In the genomic region with DNA sequence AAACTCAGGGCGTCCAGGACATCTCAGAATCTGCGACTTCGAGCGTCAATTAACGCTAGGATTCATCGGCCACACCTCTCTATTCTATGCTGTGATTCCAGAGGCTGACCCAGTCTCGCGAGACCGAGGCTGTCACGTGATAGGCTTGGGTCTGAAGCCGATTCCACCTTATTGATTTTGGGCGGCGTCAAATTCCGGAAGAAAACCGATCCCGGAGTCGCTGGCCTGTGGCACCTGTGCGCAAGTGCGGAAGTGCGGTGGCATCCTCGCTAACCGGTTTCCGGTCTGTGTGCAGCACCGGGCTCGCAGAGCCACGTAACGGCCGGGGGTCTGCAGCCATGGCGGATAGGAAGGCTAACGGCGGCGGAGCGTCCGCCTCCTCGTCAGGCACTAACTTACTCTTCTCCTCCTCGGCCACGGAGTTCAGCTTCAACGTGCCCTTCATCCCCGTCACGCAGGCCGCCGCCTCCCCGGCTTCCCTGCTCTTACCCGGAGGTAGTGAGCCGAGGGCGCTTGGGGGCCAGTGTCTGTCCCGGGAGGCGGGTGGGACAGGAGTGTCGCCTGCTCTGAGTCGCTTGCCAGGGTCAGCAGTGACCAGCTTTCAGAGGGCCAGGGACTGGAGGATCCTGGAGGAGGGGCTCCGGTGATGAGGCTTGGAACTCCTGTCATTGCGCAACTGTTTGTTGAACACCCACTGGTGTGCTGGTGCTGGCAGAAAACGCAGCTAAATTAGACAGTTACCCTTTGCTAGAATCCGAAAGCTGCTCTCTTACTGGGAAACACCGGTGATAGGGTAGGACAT, we compare ENCODE assay signal across 8 mouse cellular contexts. TPM values are rescaled to one million over a fixed set of nuclear protein-coding genes. Genes with fewer than 3 reads are reported as not detected.
DNase-seq lines count a peak whose midpoint lies in the region; ATAC-seq and TF ChIP-seq lines count a peak whose summit lies in the region.

A gene (plus strand): TSS at position 260 of the 802 bp plus-strand sequence.

- peak within 1 kb of the TSS; percentile 75 for H3K27ac ChIP-seq in heart, embryonic 12.5 days (ENCODE audit: poor library complexity, severe bottlenecking)
- peak within 1 kb of the TSS; percentile 79 for H3K27ac ChIP-seq in kidney, postnatal 0 days
- peak within 1 kb of the TSS; percentile 87 for H3K27ac ChIP-seq in liver, embryonic 11.5 days (ENCODE audit: low read depth, low read length)
- H3K27ac ChIP-seq in stomach, embryonic 14.5 days (ENCODE audit: low read length): no peak within 1 kb of the TSS

- TF ChIP-seq CTCF in kidney, postnatal 0 days (IDR thresholded peaks at IDR 0.05; ENCODE audit: low read depth): no peak

- DNase-seq in CD4-positive helper T cell, adult 2 months (ENCODE audit: low read depth, low spot score): peak; percentile 98
- peak; percentile 98 for DNase-seq in brain, embryonic 18.5 days (ENCODE audit: low read depth, low spot score)
- peak; percentile 99 for DNase-seq in kidney, postnatal 0 days (ENCODE audit: low spot score)
- peak; percentile 92 for DNase-seq in liver, embryonic 11.5 days (ENCODE audit: low spot score)
- DNase-seq in naive thymus-derived CD4-positive, alpha-beta T cell, adult 2 months (ENCODE audit: low read depth): peak; percentile 99

- peak within 1 kb of the TSS; percentile 87 for H3K9ac ChIP-seq in heart, embryonic 12.5 days
- peak within 1 kb of the TSS; percentile 97 for H3K9ac ChIP-seq in kidney, postnatal 0 days (ENCODE audit: low read depth, low read length)
- H3K9ac ChIP-seq in liver, embryonic 11.5 days (ENCODE audit: low read depth, low read length): peak within 1 kb of the TSS; percentile 94
- H3K9ac ChIP-seq in stomach, embryonic 14.5 days (replicated peaks; ENCODE audit: low read depth, low read length): peak within 1 kb of the TSS; percentile 88

- under 1% methylated on average over 55 of the region's 55 CpGs for WGBS in heart, embryonic 12.5 days
- WGBS in kidney, postnatal 0 days: under 1% methylated on average over 55 of the region's 55 CpGs
- WGBS in liver, embryonic 11.5 days: under 1% methylated on average over 55 of the region's 55 CpGs
- under 1% methylated on average over 55 of the region's 55 CpGs for WGBS in stomach, embryonic 14.5 days

- ATAC-seq in erythroid progenitor cell, adult 5-6 weeks (replicated peaks; ENCODE audit: low FRiP score, poor library complexity, severe bottlenecking): peak; percentile 86
- ATAC-seq in heart, embryonic 12.5 days (ENCODE audit: insufficient number of reproducible peaks, low FRiP score): peak; percentile 84
- ATAC-seq in kidney, postnatal 0 days (replicated peaks; ENCODE audit: low FRiP score, low read depth): peak; percentile 88
- peak; percentile 82 for ATAC-seq in liver, embryonic 11.5 days (replicated peaks; ENCODE audit: low FRiP score)
- ATAC-seq in stomach, embryonic 14.5 days (ENCODE audit: insufficient number of reproducible peaks, insufficient read depth, low FRiP score, low read depth): peak; percentile 88

- peaks cover 40% of the 10 kb centered on the region for H3K4me1 ChIP-seq in heart, embryonic 12.5 days (replicated peaks)
- peaks cover 20% of the 10 kb centered on the region for H3K4me1 ChIP-seq in kidney, postnatal 0 days (replicated peaks; ENCODE audit: insufficient read depth, low read length)
- H3K4me1 ChIP-seq in liver, embryonic 11.5 days (replicated peaks; ENCODE audit: control insufficient read depth, insufficient read depth, low read length): peaks cover 41% of the 10 kb centered on the region
- peaks cover 15% of the 10 kb centered on the region for H3K4me1 ChIP-seq in stomach, embryonic 14.5 days (ENCODE audit: control insufficient read depth, insufficient read depth, low read length)

- peak within 1 kb of the TSS; percentile 93 for H3K4me2 ChIP-seq in heart, embryonic 12.5 days
- H3K4me2 ChIP-seq in kidney, postnatal 0 days (ENCODE audit: low read length): peak within 1 kb of the TSS; percentile 72
- peak within 1 kb of the TSS; percentile 80 for H3K4me2 ChIP-seq in liver, embryonic 11.5 days
- H3K4me2 ChIP-seq in stomach, embryonic 14.5 days (replicated peaks; ENCODE audit: low read depth, low read length): peak within 1 kb of the TSS; percentile 61

- H3K4me3 ChIP-seq in heart, embryonic 12.5 days: peak within 1 kb of the TSS; percentile 99
- H3K4me3 ChIP-seq in kidney, postnatal 0 days (replicated peaks; ENCODE audit: low read depth, low read length): peak within 1 kb of the TSS; percentile 97
- peak within 1 kb of the TSS; percentile 90 for H3K4me3 ChIP-seq in liver, embryonic 11.5 days (ENCODE audit: low read depth, low read length)
- peak within 1 kb of the TSS; percentile 82 for H3K4me3 ChIP-seq in stomach, embryonic 14.5 days (ENCODE audit: low read depth, low read length)

- peaks cover 6% of the 10 kb centered on the region for H3K36me3 ChIP-seq in heart, embryonic 12.5 days
- H3K36me3 ChIP-seq in kidney, postnatal 0 days (ENCODE audit: insufficient read depth, low read length): 0 out of 2 replicates have a peak, but pooled peaks cover under 1% of the 10 kb centered on the region
- peaks cover under 1% of the 10 kb centered on the region; the same call in 1 of the 2 replicates for H3K36me3 ChIP-seq in liver, embryonic 11.5 days (ENCODE audit: control insufficient read depth, insufficient read depth, low read length)
- H3K36me3 ChIP-seq in stomach, embryonic 14.5 days (ENCODE audit: control insufficient read depth, insufficient read depth, low read length): peaks cover under 1% of the 10 kb centered on the region; the same call in 1 of the 2 replicates

- 0 out of 2 replicates have a peak, but pooled peaks cover 8% of the 10 kb centered on the region for H3K27me3 ChIP-seq in heart, embryonic 12.5 days (replicated peaks)
- H3K27me3 ChIP-seq in kidney, postnatal 0 days (ENCODE audit: insufficient read depth, low read length): no peaks in the 10 kb centered on the region
- H3K27me3 ChIP-seq in liver, embryonic 11.5 days (replicated peaks; ENCODE audit: control insufficient read depth, insufficient read depth, low read length): no peaks in the 10 kb centered on the region
- H3K27me3 ChIP-seq in stomach, embryonic 14.5 days (ENCODE audit: control insufficient read depth, insufficient read depth, low read length): no peaks in the 10 kb centered on the region

- H3K9me3 ChIP-seq in heart, embryonic 12.5 days (replicated peaks): no peaks in the 10 kb centered on the region
- no peaks in the 10 kb centered on the region for H3K9me3 ChIP-seq in kidney, postnatal 0 days (replicated peaks; ENCODE audit: low read length)
- no peaks in the 10 kb centered on the region for H3K9me3 ChIP-seq in liver, embryonic 11.5 days (ENCODE audit: control insufficient read depth, low read length)
- no peaks in the 10 kb centered on the region for H3K9me3 ChIP-seq in stomach, embryonic 14.5 days (ENCODE audit: control insufficient read depth, low read depth, low read length)

RNA-seq across cellular contexts. Expression of the gene that starts here (rescaled TPM):
- total RNA-seq in erythroid progenitor cell, adult 5-6 weeks (2015; ENCODE audit: low replicate concordance): 15.5 and 38.6 TPM in 2 replicates
- total RNA-seq in erythroid progenitor cell, adult 5-6 weeks (2017; ENCODE audit: low replicate concordance): 23.8 and 26.3 TPM in 2 replicates
- polyA plus RNA-seq in heart, embryonic 12.5 days (2016; fragmentation: Nextera tagmentation; extraction: Ambion mirVana): 36.9 and 39.1 TPM in 2 replicates
- 26.0 and 29.6 TPM in 2 replicates for polyA plus RNA-seq in kidney, postnatal 0 days (2015; fragmentation: Nextera tagmentation; extraction: Ambion mirVana)
- 40.8 and 43.7 TPM in 2 replicates for polyA plus RNA-seq in liver, embryonic 11.5 days (2014; fragmentation: Nextera tagmentation; extraction: Ambion mirVana)
- polyA plus RNA-seq in stomach, embryonic 14.5 days (2014; fragmentation: Nextera tagmentation; extraction: Ambion mirVana): 32.2 and 33.5 TPM in 2 replicates
